Mouse (Mus musculus) Muller cell, postnatal 12 days (primary cell): Measurements from ENCODE around the gene Etv6.
A peak's percentile ranks its signal among the peaks of the same experiment; 100 is the strongest.

Experiments used
- DNase-seq: peaks from one replicate; pipeline ENCODE4 v3.0.0-alpha.2; 2015; ENCODE audit errors: inconsistent ontology term

Gene Etv6

DNA sequence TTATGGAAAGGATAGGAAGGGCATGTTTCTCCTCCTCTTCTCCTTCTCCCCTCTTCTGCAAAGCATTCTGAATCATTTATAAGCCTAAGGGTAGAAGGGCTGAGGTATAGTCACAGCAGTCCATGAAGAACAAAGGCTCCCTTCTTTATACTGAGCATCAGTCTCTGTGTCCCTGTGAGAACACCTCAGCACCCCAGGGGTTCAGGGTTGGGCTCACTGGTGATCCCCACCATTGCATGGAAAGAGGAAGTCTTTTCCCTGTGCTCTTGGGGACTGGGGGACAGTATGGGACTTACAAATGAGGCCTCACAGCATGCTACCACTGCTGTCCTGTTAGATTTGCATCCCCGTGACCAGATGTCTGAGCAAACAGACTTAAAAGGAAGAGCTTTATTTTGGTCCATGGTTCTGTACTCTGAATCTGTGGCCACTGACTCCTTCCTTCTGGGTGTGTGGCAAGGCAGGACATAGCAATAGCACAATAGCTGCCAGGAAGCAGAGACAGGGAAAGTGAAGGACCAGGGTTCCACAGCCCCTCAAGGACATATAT lies 106.2 kb downstream of the Etv6 start:
- DNase-seq, result no peak

DNA sequence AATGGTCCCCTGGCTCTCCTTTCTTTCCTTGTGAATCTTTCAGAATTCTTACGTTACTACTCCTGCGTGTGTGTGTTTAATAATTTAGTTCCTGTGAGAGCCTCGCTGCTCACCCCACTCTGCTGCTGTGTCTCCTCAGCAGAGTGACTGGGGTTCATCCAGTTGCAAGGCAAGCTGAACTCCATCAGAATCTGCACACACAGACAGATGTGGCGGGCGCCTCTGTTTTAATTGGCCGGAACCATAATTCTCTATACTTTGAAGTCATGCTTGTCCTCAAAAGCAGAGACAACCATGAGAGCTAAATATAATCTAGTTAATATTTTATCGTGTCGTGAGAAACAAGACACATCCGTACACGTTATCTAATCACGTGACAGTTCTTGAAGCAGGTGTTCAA lies 107.2 kb downstream of the Etv6 start:
- no peak for DNase-seq

DNA sequence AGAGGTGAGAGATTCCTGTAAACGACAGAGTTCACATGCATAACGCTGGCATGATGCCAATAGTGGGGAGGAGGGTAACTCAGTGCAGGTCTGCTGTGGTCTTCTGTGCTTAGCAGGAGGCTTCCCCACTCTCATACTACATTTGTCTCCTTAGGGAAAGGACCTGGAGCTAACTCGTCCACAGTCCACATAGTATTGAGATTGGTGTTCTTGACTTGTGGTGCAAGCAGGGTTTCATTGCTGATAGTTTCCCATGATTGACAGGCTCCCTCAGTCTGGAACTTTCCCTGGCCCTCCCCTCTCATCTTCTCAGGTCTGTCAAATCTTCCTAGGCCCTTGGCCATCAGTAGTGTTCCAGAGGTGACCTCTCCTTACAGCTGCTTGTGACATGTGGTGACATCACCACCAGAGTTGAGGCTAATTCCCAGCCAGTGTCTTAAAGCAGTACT lies 108.2 kb downstream of the Etv6 start:
- no peak for DNase-seq

DNA sequence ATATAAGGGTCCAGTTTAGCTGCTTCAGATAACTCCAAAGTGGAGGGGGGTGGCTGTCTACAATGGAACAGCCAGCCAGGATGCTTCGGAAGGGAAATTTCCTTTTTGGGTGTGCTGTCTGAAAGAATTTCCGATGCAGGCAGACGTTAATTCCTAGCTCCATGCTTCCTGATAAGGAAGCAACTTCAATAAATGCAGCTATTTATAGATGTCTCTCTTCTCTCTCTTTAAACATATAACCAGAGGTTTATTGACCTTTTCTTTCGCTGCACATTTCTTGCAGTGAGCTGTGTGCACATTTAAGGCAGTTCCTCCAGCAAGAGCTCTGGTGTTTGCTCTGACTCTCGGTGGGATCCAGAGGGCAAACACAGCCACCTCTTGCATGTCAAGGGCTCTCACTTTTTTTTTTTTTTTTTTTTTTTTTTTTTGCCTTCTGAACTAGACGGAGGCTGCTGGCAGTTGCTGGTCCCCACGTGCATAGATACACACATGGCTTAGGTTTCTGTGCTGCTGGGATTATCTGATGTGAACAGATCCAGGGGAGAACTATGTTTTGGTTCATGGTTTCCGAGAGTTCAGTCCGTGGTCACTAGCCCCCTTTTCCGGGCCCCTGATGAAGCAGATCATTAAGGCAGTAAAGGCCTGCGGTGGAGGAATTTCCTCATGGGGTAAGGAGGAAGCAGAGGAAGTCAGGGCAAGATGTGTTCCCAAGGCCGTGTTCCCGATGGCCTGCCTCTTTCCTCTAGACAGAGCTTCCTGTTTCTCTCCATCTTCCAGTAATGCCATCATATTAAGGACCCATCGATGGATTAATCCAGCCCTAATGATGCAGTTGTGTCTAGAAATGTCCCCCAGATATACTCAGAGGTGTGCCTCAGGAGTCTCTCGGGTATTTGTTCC lies 109.0 kb downstream of the Etv6 start:
- no peak for DNase-seq

DNA sequence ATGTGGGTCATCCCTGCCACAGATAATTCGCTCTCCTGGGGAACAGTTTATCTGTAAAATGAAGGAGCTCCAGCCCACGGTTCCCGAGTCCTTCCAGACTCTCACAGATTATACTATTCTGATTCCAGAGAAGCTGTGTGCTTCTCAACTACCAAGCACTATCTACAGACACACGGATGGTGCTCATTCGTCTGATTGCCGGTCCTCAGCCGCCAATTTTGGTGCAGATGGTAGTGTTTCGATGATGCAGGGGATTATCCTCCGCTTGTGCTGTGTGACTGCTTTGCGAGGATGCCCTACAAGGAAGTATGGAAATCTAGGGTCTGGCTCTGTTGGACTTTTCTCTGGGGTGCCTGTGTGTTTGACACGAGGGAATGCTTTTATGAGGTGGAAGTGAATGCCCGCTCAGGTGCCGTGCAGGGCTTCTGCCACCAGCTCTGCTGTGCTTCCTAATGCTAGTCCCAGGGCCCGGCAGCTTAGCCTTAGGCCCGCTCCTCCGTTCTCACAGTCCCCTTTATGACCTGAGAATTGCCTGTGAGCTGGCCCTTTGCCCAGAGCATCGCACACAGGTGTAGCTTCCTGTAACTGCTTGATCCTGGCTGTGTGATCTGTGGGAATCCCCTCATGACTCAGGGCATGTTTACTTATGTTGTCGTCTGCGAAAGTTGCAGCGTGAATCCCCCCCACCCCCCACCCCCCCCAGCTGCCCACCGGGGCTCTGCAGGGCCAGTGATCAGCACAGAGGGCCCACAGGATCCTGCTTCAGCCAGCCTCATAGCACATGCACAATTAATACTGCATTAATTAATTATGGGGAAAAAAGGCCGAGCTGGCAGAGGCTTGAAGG lies 112.3 kb downstream of the Etv6 start:
- no peak for DNase-seq

DNA sequence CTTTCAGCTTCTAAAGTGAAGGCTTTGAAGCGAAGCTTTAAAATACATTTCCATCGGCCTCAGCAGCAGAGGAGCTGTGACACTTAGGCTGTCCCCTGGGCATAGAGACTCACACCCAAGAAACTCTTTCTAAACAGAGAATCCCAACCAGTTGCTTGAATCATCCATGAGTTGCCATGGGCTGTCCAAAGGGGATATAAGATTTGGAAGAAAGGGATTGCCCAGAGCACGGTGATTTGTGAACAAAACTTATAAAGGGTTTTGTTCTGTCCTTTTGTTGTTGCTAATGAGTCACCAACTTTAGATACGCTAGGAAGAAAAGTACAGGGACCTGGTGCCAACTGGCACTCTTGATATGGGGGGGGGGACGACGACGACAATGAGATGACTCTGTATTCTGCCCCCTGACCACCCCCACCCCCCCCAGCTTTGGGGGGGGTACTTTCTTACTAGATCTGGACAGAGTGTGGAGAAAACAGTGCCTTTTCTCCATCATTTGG lies 113.0 kb downstream of the Etv6 start:
- DNase-seq, result peak; percentile 87

DNA sequence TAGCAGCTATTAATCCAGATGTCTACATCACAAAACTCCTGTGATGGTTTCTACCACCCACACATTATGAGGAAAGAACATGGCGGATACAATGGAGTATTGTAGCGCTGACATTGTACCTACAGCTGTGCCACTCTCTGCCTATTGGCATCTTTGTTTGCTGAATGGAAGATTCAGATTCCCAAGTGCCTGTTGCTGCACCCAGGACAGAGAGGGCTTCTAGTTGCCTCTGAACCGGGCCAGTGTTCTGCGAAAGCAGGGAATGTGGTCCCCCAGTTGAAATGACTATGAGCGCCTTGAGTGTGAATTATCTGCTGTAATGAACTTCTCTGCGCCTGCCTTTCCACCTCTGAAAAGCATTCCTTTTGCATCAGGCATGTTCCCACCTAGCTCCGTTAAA lies 114.1 kb downstream of the Etv6 start:
- DNase-seq, result no peak

DNA sequence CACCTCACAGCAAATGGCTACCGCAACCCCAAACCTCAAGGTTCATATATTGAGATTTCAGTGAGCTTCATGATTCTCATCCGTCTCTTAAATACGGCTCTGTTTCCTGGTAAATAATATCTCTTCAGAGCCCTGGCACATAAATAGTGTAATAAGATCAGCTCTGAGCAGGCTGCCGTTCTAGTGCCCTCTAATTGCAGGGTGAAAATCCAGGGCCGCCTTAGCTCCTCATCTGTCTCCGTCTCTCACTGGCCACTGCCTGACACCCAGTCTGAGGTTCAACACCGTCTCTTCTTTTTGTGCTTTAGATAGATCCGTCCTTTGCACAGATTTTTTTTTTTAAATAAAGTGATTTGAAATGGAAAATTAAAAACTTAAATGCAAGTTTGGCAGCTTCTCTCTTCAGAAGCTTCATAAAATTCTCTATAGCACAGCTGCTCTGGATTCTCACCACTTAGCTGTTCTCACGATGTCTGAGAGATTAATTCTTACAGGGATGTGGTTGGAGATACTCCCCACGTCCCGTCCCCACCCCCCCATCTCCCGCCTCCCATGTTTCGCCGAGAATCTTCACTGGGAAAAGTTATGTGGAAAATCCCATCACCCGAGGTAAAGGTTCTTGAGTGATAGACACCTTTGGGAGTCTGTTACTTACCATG lies 115.7 kb downstream of the Etv6 start:
- DNase-seq, result no peak

DNA sequence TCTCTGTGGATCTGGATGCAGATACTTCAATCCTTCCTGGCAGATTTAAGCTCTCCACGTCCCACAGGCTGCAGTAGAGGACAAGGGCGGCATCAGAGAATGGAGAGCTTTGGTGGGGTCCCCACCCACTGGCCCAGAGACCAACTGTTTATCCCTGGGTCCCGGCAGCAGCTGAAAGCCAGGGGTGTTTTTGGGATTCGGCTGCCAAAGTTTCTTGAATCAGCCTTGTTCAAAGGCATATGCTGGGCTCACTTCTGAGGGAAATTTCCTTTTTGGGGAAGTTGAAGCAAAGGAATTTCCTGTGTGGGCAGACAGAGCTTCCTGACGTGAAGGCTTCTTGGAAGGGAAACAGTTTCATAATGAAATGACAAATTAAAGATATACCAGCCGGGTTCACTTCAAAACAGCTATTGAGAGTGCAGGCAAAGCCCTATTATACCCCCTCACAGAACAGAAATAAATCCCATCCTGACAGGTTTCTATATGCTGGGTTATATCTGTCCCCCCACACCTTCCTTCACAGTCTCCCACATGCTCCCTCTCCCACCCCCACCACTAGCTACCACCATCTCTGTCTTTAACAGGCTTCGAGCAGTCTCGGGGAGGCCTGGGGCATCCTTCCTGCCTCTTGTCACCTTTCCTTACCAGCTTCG lies 116.5 kb downstream of the Etv6 start:
- DNase-seq, result no peak

DNA sequence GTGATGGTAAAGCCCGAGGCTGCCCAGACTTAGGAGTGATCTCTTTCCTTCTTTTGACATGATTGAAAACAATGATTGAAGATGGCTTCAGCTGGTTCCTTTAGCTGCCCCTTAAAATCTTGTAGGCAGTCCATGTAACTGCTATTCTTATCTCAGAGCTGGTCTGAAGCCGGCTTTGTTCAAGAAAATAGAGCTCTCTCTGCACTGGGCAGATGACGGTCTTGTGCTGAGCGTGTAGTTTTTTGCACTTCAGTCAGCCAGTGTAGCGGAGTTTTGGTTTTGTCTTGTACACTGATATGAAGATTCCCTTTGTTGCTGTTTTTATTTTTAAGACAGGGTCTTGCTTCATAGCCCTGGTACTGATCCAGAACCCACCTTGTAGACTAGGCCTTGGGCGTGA lies 117.0 kb downstream of the Etv6 start:
- no peak for DNase-seq

DNA sequence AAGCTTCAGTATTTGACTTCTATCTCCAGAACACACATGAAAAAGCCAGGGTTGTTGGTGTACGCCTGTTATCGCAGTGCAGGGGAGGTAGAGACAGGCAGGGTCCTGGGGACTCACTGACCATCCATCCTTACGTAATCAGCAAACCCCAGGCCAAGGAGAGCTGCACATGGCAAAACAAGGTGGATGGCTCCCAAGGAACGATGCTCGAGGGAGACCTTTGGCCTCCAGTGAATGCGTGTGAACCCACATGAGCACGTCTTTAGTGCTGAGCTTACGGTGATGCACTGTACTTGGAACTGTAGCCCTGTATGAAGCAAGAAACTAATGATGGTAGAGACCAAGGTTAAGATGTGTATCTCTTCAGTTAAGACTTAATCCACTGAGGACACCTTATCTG lies 119.2 kb downstream of the Etv6 start:
- no peak for DNase-seq

DNA sequence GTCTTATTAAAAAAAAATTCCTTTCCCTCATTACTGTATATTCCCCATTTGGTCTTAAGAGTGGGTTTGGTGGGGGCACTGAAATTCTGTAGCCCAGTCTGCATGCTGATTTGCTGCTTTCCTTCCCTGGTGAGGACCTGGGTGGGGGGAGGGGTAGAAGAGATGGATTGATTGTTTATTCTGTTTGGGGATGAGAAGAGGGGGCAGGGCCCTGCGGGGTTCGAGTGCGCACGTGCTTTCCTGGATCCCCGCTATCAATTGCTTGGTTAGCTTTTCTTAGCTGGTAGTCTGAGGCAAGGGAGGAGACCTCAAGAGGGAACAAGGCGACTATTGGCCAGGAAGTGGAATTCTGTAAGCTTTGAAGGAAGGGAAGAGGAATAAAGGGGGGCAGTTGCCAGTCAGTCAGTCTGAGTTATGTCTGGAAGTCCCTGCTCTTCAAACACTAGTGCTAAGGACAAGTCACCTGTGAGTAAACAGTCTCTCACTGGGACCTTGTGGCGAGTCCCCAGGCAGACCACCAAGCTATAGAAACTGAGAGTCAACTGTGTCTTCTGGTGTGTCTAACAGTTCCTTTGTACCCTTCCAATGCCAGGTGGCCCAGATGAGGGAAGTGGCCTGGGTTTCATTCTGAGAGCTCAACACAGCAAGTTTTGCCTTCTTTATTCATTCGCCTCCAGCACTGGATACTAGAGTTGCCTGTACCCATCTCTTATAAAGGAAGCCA lies 120.6 kb downstream of the Etv6 start:
- no peak for DNase-seq

DNA sequence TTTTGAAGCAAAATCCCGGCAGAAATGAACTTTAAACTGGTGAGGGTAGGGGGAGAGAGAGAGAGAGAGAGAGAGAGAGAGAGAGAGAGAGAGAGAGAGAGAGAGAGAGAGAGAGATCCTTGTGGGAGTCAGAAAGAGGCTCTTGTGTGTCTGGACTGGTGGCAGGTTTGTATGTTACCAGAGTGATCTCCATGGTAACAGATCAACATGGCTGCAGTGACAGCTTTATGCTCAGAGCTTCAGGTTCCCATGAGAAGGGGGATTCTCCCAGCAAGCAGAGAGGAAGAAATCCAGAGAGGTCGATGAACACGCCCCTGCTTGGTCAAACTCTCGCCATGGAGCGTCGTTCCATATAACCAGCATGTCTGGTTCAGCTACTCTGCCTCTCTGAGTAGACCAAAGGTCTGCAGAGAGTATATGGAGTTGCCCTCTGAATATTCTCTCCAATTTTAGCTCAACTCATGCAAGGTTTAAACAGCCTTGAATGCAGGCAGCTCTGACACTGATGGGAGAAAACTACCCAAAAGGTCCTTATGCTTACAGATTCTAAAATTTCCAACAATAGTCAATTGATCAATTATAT lies 122.1 kb downstream of the Etv6 start:
- DNase-seq, result no peak

DNA sequence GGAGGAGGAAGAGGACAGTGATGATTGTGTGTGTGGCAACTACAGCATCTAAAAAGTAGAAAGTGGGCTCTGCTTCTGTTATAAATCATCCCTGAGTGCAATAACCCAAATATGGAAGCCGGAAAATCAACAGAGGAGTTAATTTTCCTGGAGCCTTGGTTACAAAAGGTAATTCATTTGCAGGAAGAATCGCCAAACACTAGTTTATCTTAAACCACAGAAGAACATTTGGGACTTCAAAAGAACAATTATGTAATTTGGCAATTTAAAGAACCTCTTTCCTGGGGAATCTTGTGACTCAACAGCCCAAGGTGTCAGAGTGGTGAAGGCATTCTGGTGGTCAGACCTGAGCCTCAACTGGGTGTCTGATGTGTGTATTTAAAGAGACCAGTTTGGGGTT lies 122.7 kb downstream of the Etv6 start:
- DNase-seq, result no peak

DNA sequence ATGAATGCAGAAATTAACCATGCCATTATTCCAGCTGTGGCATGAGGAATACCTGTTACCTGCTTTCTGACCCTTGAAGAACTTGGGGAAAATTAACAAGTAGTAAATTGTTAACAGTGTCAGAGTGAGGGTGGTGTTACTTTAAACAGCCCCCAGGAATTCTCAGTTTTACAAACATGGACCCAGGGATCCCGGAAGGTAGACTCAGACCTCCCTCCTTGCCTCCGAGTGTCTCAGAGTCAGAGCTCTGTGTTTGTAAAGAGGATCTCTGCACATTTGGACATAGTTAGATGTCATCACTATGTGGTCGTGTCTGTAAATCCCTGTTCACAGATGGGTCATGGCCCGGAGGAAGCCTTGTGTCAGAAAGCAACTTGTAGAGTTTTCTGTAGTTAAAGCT lies 124.2 kb downstream of the Etv6 start:
- DNase-seq, result no peak

DNA sequence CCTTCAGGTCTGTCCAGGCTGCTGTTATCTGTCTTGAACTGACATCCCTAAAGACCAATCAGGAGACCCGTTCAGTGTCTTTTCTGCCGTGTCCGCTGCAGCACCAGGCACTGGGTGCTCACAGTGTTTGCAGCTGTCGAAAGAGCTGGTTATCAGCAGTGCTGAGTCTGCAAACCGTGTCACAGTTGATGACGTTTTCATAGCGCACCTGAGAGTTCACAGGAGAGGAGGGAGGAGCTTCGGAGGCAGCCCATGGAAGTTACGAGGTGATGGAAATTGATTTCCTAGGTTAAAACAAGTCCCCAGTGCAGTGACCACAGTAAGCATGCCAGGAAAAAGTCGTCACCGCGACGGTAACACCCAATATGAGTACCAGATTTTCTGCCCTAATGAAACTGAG lies 125.5 kb downstream of the Etv6 start:
- no peak for DNase-seq

DNA sequence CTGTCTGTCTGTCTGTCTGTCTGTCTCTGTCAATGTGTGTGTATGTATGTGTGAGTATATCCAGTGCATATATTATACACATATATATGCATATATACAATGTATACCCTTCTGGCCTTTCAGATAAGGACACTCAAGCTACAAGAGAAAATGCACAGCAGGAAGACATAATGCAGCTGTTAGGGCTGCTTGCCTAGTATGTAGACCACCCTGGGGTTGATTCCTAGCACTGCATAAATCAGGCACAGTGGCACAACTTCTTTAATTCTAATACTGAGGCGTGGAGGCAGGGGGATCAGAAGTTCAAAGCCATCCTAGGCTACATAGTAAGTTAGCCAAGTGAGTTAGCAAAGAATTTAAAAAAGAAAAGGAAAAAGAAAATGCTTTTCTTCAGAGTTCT lies 127.8 kb downstream of the Etv6 start:
- no peak for DNase-seq

DNA sequence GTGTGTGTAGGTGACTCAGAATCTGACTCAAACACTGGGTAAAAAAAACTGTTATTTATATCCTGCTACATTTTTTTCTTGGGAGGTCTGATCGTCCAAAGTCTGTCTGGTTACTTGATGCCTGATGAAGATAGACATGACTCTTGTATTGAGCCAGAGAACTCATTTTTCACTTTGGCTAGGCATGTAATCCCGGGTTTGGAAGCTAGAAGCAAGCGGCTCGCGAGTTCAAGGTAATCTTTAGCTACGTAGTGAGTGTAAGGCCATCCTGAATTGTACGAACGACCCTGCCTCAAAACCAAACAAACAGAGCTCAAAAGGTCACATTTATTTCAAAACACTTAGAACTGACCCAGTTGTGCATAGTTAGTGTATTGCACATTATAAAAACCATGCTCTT lies 128.9 kb downstream of the Etv6 start:
- DNase-seq, result no peak

DNA sequence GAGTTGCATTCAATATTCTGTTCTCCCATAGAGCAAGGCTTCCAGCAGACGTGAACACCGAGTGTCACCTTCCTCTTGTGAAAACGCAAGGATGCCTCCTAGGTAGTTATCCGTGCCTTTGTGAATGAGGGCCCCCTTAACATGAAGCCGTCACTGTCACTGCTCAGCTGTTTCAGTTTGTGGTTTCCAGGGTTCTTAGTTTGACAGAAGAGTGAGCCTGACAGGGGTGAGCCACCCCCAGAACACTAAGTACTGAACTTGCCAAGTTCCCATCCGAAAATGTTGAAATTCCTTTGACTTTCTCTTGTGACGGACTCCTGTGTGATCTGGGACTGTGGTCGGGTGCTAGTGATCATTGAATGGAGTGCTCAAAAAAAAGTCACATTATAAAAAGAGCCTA lies 129.5 kb downstream of the Etv6 start:
- DNase-seq, result no peak

DNA sequence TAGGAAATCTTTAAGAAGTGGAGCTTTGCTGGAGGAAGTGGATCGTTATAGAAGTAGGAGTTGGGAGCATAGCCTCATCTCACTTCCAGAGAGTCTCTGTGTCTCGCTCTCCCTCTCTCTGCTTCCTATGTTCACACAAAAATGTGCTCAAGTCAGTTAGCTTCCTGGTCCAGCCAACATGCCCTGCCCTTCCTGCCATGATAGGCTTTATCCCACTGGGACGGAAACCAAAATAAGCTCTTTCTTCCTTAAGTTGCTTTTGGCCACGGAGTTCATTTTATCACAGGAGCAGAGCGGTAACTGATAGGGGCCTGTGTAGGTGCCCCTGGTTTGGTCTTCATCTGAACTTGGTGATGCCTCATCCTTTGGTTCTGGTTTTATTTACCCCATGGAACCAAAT lies 132.5 kb downstream of the Etv6 start:
- DNase-seq, result no peak
